Mouse (Mus musculus): ENCODE results near the gene Gm45234. TPM values are rescaled to one million over a fixed set of nuclear protein-coding genes. Genes with fewer than 3 reads are reported as not detected.

The Gm45234 gene
- polyA plus RNA-seq, 1 experiment from 2014 or later, result 0.13 TPM

GRCm38 (mm10) chr6:124770511-124770910 is 14.7 kb upstream of the Gm45234 start:
- Histone ChIP-seq H3K27ac (replicated peaks; ENCODE audit: low read depth, low read length) (no peak overlapping the region), H3K9me3 (ENCODE audit: control insufficient read depth, low read length) (no peaks in the 10 kb centered on the region), H3K4me3 (ENCODE audit: low read depth, low read length) (no peak overlapping the region), H3K9ac (ENCODE audit: low read length) (0 out of 2 replicates have a peak overlapping the region, but pooled peaks have one; percentile 1), H3K36me3 (ENCODE audit: control insufficient read depth, insufficient read depth, low read length) (no peaks in the 10 kb centered on the region), H3K27me3 (ENCODE audit: control insufficient read depth, insufficient read depth, low read length) (peaks cover 25% of the 10 kb centered on the region), H3K4me1 (ENCODE audit: control insufficient read depth, insufficient read depth, low read length) (peaks cover 13% of the 10 kb centered on the region; the same call in 1 of the 2 replicates), H3K4me2 (ENCODE audit: low read depth, severe bottlenecking) (peak overlapping the region; percentile 7; the same call in 1 of the 2 replicates)
- WGBS, result 86% methylated on average over 15 of the region's 15 CpGs
- ATAC-seq (ENCODE audit: insufficient number of reproducible peaks, low FRiP score, low TSS enrichment, low read depth), result no peak
- no peak for DNase-seq (ENCODE audit: low spot score)

- WGBS, result 55% methylated on average over 7 of the region's 7 CpGs
- H3K4me2 ChIP-seq (ENCODE audit: low read depth, severe bottlenecking), result peak overlapping the region; percentile 91
- H3K4me3 ChIP-seq (ENCODE audit: low read depth, low read length), result peak overlapping the region; percentile 44
- no peaks in the 10 kb centered on the region for H3K9me3 ChIP-seq (ENCODE audit: control insufficient read depth, low read length)
- DNase-seq (ENCODE audit: low spot score) (no peak), ATAC-seq (ENCODE audit: insufficient number of reproducible peaks, low FRiP score, low TSS enrichment, low read depth) (no peak)
- no peak overlapping the region for H3K27ac ChIP-seq (replicated peaks; ENCODE audit: low read depth, low read length)
- H3K4me1 ChIP-seq (ENCODE audit: control insufficient read depth, insufficient read depth, low read length), result peaks cover 13% of the 10 kb centered on the region; the same call in 1 of the 2 replicates
- H3K36me3 ChIP-seq (ENCODE audit: control insufficient read depth, insufficient read depth, low read length), result no peaks in the 10 kb centered on the region
- H3K9ac ChIP-seq (ENCODE audit: low read length), result peak overlapping the region; percentile 50; the same call in 1 of the 2 replicates
- H3K27me3 ChIP-seq (ENCODE audit: control insufficient read depth, insufficient read depth, low read length), result peaks cover 25% of the 10 kb centered on the region
Observed at GRCm38 (mm10) chr6:124770013-124770412, 14.2 kb upstream of the Gm45234 start.

- peak; percentile 73 for ATAC-seq (ENCODE audit: insufficient number of reproducible peaks, low FRiP score, low TSS enrichment, low read depth)
- Histone ChIP-seq H3K27ac (replicated peaks; ENCODE audit: low read depth, low read length) (no peak within 1 kb of the TSS), H3K36me3 (ENCODE audit: control insufficient read depth, insufficient read depth, low read length) (no peaks in the 10 kb centered on the region), H3K27me3 (ENCODE audit: control insufficient read depth, insufficient read depth, low read length) (peaks cover 25% of the 10 kb centered on the region), H3K4me3 (ENCODE audit: low read depth, low read length) (peak within 1 kb of the TSS; percentile 44), H3K4me1 (ENCODE audit: control insufficient read depth, insufficient read depth, low read length) (peaks cover 13% of the 10 kb centered on the region; the same call in 1 of the 2 replicates), H3K4me2 (ENCODE audit: low read depth, severe bottlenecking) (peak within 1 kb of the TSS; percentile 91), H3K9me3 (ENCODE audit: control insufficient read depth, low read length) (no peaks in the 10 kb centered on the region), H3K9ac (ENCODE audit: low read length) (peak within 1 kb of the TSS; percentile 50)
- WGBS, result 1% methylated on average over 54 of the region's 54 CpGs
- DNase-seq (ENCODE audit: low spot score), result peak; percentile 61
Observed at GRCm38 (mm10) chr6:124769101-124769765, 13.4 kb upstream of the Gm45234 start, which contains the start of gene Eno2. Gene Eno2, minus strand, starts transcription at chr6:124769673.

GRCm38 (mm10) chr6:124768704-124769044 is 12.9 kb upstream of the Gm45234 start:
- no peaks in the 10 kb centered on the region for H3K36me3 ChIP-seq (ENCODE audit: control insufficient read depth, insufficient read depth, low read length)
- 5% methylated on average over 9 of the region's 9 CpGs for WGBS
- no peak overlapping the region for H3K27ac ChIP-seq (replicated peaks; ENCODE audit: low read depth, low read length)
- DNase-seq (ENCODE audit: low spot score), result no peak
- no peak overlapping the region; the same call in 1 of the 2 replicates for H3K9ac ChIP-seq (ENCODE audit: low read length)
- H3K4me2 ChIP-seq (ENCODE audit: low read depth, severe bottlenecking), result peak overlapping the region; percentile 91
- peaks cover 13% of the 10 kb centered on the region; the same call in 1 of the 2 replicates for H3K4me1 ChIP-seq (ENCODE audit: control insufficient read depth, insufficient read depth, low read length)
- no peak for ATAC-seq (ENCODE audit: insufficient number of reproducible peaks, low FRiP score, low TSS enrichment, low read depth)
- H3K27me3 ChIP-seq (ENCODE audit: control insufficient read depth, insufficient read depth, low read length), result peaks cover 25% of the 10 kb centered on the region
- H3K9me3 ChIP-seq (ENCODE audit: control insufficient read depth, low read length), result no peaks in the 10 kb centered on the region
- H3K4me3 ChIP-seq (ENCODE audit: low read depth, low read length), result peak overlapping the region; percentile 44

- Histone ChIP-seq H3K4me1 (ENCODE audit: control insufficient read depth, insufficient read depth, low read length) (peaks cover 13% of the 10 kb centered on the region; the same call in 1 of the 2 replicates), H3K9me3 (ENCODE audit: control insufficient read depth, low read length) (no peaks in the 10 kb centered on the region), H3K4me3 (ENCODE audit: low read depth, low read length) (peak overlapping the region; percentile 44; the same call in 1 of the 2 replicates), H3K27ac (replicated peaks; ENCODE audit: low read depth, low read length) (no peak overlapping the region), H3K27me3 (ENCODE audit: control insufficient read depth, insufficient read depth, low read length) (peaks cover 25% of the 10 kb centered on the region), H3K36me3 (ENCODE audit: control insufficient read depth, insufficient read depth, low read length) (no peaks in the 10 kb centered on the region), H3K9ac (ENCODE audit: low read length) (no peak overlapping the region), H3K4me2 (ENCODE audit: low read depth, severe bottlenecking) (peak overlapping the region; percentile 91)
- 25% methylated on average over 18 of the region's 19 CpGs for WGBS
- peak; percentile 33; the same call in 1 of the 2 replicates for ATAC-seq (ENCODE audit: insufficient number of reproducible peaks, low FRiP score, low TSS enrichment, low read depth)
- no peak for DNase-seq (ENCODE audit: low spot score)
Observed at GRCm38 (mm10) chr6:124767920-124768703, 12.3 kb upstream of the Gm45234 start.

- no peak for DNase-seq (ENCODE audit: low spot score)
- no peak overlapping the region for H3K9ac ChIP-seq (ENCODE audit: low read length)
- no peak overlapping the region for H3K4me2 ChIP-seq (ENCODE audit: low read depth, severe bottlenecking)
- H3K27me3 ChIP-seq (ENCODE audit: control insufficient read depth, insufficient read depth, low read length), result peaks cover 25% of the 10 kb centered on the region
- H3K36me3 ChIP-seq (ENCODE audit: control insufficient read depth, insufficient read depth, low read length), result no peaks in the 10 kb centered on the region
- no peak overlapping the region for H3K27ac ChIP-seq (replicated peaks; ENCODE audit: low read depth, low read length)
- H3K4me1 ChIP-seq (ENCODE audit: control insufficient read depth, insufficient read depth, low read length), result peaks cover 13% of the 10 kb centered on the region; the same call in 1 of the 2 replicates
- no peak for ATAC-seq (ENCODE audit: insufficient number of reproducible peaks, low FRiP score, low TSS enrichment, low read depth)
- WGBS, result 35% methylated on average over 4 of the region's 4 CpGs
- no peak overlapping the region for H3K4me3 ChIP-seq (ENCODE audit: low read depth, low read length)
- H3K9me3 ChIP-seq (ENCODE audit: control insufficient read depth, low read length), result no peaks in the 10 kb centered on the region
Observed at GRCm38 (mm10) chr6:124767536-124767919, 11.7 kb upstream of the Gm45234 start.

GRCm38 (mm10) chr6:124765951-124766350 is 10.1 kb upstream of the Gm45234 start:
- H3K4me3 ChIP-seq (ENCODE audit: low read depth, low read length), result no peak overlapping the region
- 79% methylated on average over 7 of the region's 7 CpGs for WGBS
- DNase-seq (ENCODE audit: low spot score) (no peak), ATAC-seq (ENCODE audit: insufficient number of reproducible peaks, low FRiP score, low TSS enrichment, low read depth) (no peak)
- no peaks in the 10 kb centered on the region for H3K36me3 ChIP-seq (ENCODE audit: control insufficient read depth, insufficient read depth, low read length)
- no peak overlapping the region for H3K4me2 ChIP-seq (ENCODE audit: low read depth, severe bottlenecking)
- H3K9me3 ChIP-seq (ENCODE audit: control insufficient read depth, low read length), result no peaks in the 10 kb centered on the region
- no peak overlapping the region for H3K27ac ChIP-seq (replicated peaks; ENCODE audit: low read depth, low read length)
- no peak overlapping the region for H3K9ac ChIP-seq (ENCODE audit: low read length)
- peaks cover 13% of the 10 kb centered on the region; the same call in 1 of the 2 replicates for H3K4me1 ChIP-seq (ENCODE audit: control insufficient read depth, insufficient read depth, low read length)
- H3K27me3 ChIP-seq (ENCODE audit: control insufficient read depth, insufficient read depth, low read length), result peaks cover 25% of the 10 kb centered on the region

GRCm38 (mm10) chr6:124759259-124759658 is 3.4 kb upstream of the Gm45234 start:
- Histone ChIP-seq H3K27ac (replicated peaks; ENCODE audit: low read depth, low read length) (peak overlapping the region; percentile 24; the same call in 1 of the 2 replicates), H3K27me3 (ENCODE audit: control insufficient read depth, insufficient read depth, low read length) (no peaks in the 10 kb centered on the region), H3K9me3 (ENCODE audit: control insufficient read depth, low read length) (no peaks in the 10 kb centered on the region), H3K4me3 (ENCODE audit: low read depth, low read length) (no peak overlapping the region), H3K36me3 (ENCODE audit: control insufficient read depth, insufficient read depth, low read length) (no peaks in the 10 kb centered on the region), H3K4me1 (ENCODE audit: control insufficient read depth, insufficient read depth, low read length) (peaks cover 31% of the 10 kb centered on the region), H3K4me2 (ENCODE audit: low read depth, severe bottlenecking) (no peak overlapping the region), H3K9ac (ENCODE audit: low read length) (no peak overlapping the region)
- WGBS, result 2% methylated on average over 5 of the region's 5 CpGs
- peak; percentile 89 for DNase-seq (ENCODE audit: low spot score)
- no peak for ATAC-seq (ENCODE audit: insufficient number of reproducible peaks, low FRiP score, low TSS enrichment, low read depth)

Measured in limb, embryonic 11.5 days (tissue).